In genomic region chr16:18591047-18592018, GRCm38 (mm10) we compare ENCODE assay signal across 8 mouse cellular contexts. TPM values are rescaled to one million over a fixed set of nuclear protein-coding genes. Genes with fewer than 3 reads are reported as not detected.
DNase-seq lines count a peak whose midpoint lies in the region; ATAC-seq and TF ChIP-seq lines count a peak whose summit lies in the region.

No protein-coding gene starts in this region.

- peak; percentile 61 for TF ChIP-seq CTCF in layer of hippocampus, adult 2 months (conservative IDR thresholded peaks at IDR 0.05)
- peak; percentile 61 for TF ChIP-seq CTCF in intestine, postnatal 0 days (IDR thresholded peaks at IDR 0.05; ENCODE audit: low read depth)

- H3K4me3 ChIP-seq in layer of hippocampus, adult 2 months = peak overlapping the region; percentile 22; the same call in 1 of the 2 replicates
- H3K4me3 ChIP-seq in forebrain, embryonic 10.5 days = peak overlapping the region; percentile 31
- H3K4me3 ChIP-seq in intestine, postnatal 0 days (ENCODE audit: low read depth, low read length) = peak overlapping the region; percentile 46
- peak overlapping the region; percentile 17; the same call in 1 of the 2 replicates for H3K4me3 ChIP-seq in neural tube, embryonic 15.5 days (replicated peaks)

- H3K9ac ChIP-seq in intestine, postnatal 0 days (ENCODE audit: low read depth, low read length) = no peak overlapping the region
- H3K9ac ChIP-seq in neural tube, embryonic 15.5 days (replicated peaks) = no peak overlapping the region

- H3K4me2 ChIP-seq in intestine, postnatal 0 days (replicated peaks; ENCODE audit: low read depth) = peak overlapping the region; percentile 74
- H3K4me2 ChIP-seq in neural tube, embryonic 15.5 days = peak overlapping the region; percentile 47

- H3K27ac ChIP-seq in layer of hippocampus, adult 2 months = no peak overlapping the region
- 0 out of 2 replicates have a peak overlapping the region, but pooled peaks have one; percentile 4 for H3K27ac ChIP-seq in forebrain, embryonic 10.5 days
- H3K27ac ChIP-seq in intestine, postnatal 0 days (ENCODE audit: low read depth, low read length) = no peak overlapping the region
- H3K27ac ChIP-seq in neural tube, embryonic 15.5 days (replicated peaks) = no peak overlapping the region

- 0 out of 2 replicates have a peak, but pooled peaks have one; percentile 12 for ATAC-seq in intestine, postnatal 0 days
- no peak for ATAC-seq in neural tube, embryonic 15.5 days (ENCODE audit: low FRiP score)

- H3K36me3 ChIP-seq in forebrain, embryonic 10.5 days (replicated peaks) = no peaks in the 10 kb centered on the region
- no peaks in the 10 kb centered on the region for H3K36me3 ChIP-seq in intestine, postnatal 0 days (ENCODE audit: control insufficient read depth, insufficient read depth)
- H3K36me3 ChIP-seq in neural tube, embryonic 15.5 days = no peaks in the 10 kb centered on the region

- WGBS in forebrain, embryonic 10.5 days = under 1% methylated on average over 59 of the region's 59 CpGs
- WGBS in intestine, postnatal 0 days = 5% methylated on average over 59 of the region's 59 CpGs
- WGBS in neural tube, embryonic 15.5 days = 2% methylated on average over 53 of the region's 59 CpGs

- intact Hi-C loops in left cerebral cortex, postnatal 4 days (cut with DNase I) = no loop called here

- no peaks in the 10 kb centered on the region for H3K9me3 ChIP-seq in forebrain, embryonic 10.5 days
- no peaks in the 10 kb centered on the region for H3K9me3 ChIP-seq in intestine, postnatal 0 days (ENCODE audit: control insufficient read depth)
- H3K9me3 ChIP-seq in neural tube, embryonic 15.5 days (replicated peaks) = no peaks in the 10 kb centered on the region

- peaks cover 54% of the 10 kb centered on the region for H3K4me1 ChIP-seq in forebrain, embryonic 10.5 days
- H3K4me1 ChIP-seq in intestine, postnatal 0 days (replicated peaks; ENCODE audit: control insufficient read depth, insufficient read depth, low read length) = peaks cover 4% of the 10 kb centered on the region
- peaks cover 40% of the 10 kb centered on the region for H3K4me1 ChIP-seq in neural tube, embryonic 15.5 days

- no peak for DNase-seq in layer of hippocampus, adult 2 months (ENCODE audit: low spot score in 2 of 2)
- no peak for DNase-seq in layer of hippocampus, adult 8-10 months (ENCODE audit: low spot score in 2 of 2)
- DNase-seq in forebrain, embryonic 10.5 days (ENCODE audit: extremely low spot score, low spot score) = peak; percentile 46
- DNase-seq in left cerebral cortex, postnatal 4 days = no peak
- no peak for DNase-seq in yolk sac, embryonic 10.5 days (ENCODE audit: low spot score)
- no peak for DNase-seq in cerebellum, postnatal 4 days (ENCODE audit: low spot score in 2 of 2)

- peaks cover 99% of the 10 kb centered on the region for H3K27me3 ChIP-seq in forebrain, embryonic 10.5 days (ENCODE audit: poor library complexity, severe bottlenecking)
- peaks cover 57% of the 10 kb centered on the region for H3K27me3 ChIP-seq in intestine, postnatal 0 days (replicated peaks; ENCODE audit: control insufficient read depth, insufficient read depth, low read length)
- H3K27me3 ChIP-seq in neural tube, embryonic 15.5 days (replicated peaks) = peaks cover 83% of the 10 kb centered on the region

RNA-seq across cellular contexts. Expression of gene Tbx1, which starts 0.9 kb away (rescaled TPM):
- total RNA-seq in layer of hippocampus, adult 2 months (2021) = 1 to 10 TPM; 1.4 to 1.5 TPM
- 1 to 10 TPM in 3 of 4 experiments, under 1 TPM in 1; 0.70 to 1.7 (median 1.3) TPM for total RNA-seq in layer of hippocampus, adult 8-10 months (2022)
- 0.95 and 1.1 TPM in 2 replicates for polyA plus RNA-seq in forebrain, embryonic 10.5 days (2016; fragmentation: Nextera tagmentation; extraction: Ambion mirVana)
- 0.93 and 1.0 TPM in 2 replicates for polyA plus RNA-seq in intestine, postnatal 0 days (2015; fragmentation: Nextera tagmentation; extraction: Ambion mirVana)
- 1.2 and 1.9 TPM in 2 replicates for polyA plus RNA-seq in neural tube, embryonic 15.5 days (2015; fragmentation: Nextera tagmentation; extraction: Ambion mirVana)
- total RNA-seq in left cerebral cortex, postnatal 4 days (2021) = 1 to 10 TPM; 1.2 TPM

RNA-seq across cellular contexts. Expression of gene Gp1bb, which starts 30.9 kb away (rescaled TPM):
- total RNA-seq in layer of hippocampus, adult 2 months (2021) = 1 to 10 TPM; 1.0 to 1.4 TPM
- 1 to 10 TPM in 1 of 4 experiments, under 1 TPM in 1, not detected in 2; 0.63 to 1.4 TPM for total RNA-seq in layer of hippocampus, adult 8-10 months (2022)
- polyA plus RNA-seq in forebrain, embryonic 10.5 days (2016; fragmentation: Nextera tagmentation; extraction: Ambion mirVana) = 3.0 and 3.2 TPM in 2 replicates
- 1.6 and 2.4 TPM in 2 replicates for polyA plus RNA-seq in intestine, postnatal 0 days (2015; fragmentation: Nextera tagmentation; extraction: Ambion mirVana)
- polyA plus RNA-seq in neural tube, embryonic 15.5 days (2015; fragmentation: Nextera tagmentation; extraction: Ambion mirVana) = 10.1 and 11.5 TPM in 2 replicates
- 10 to 100 TPM; 10.1 to 11.9 TPM for total RNA-seq in left cerebral cortex, postnatal 4 days (2021)

RNA-seq across cellular contexts. Expression of gene Gm49601, which starts 34.9 kb away (rescaled TPM):
- total RNA-seq in layer of hippocampus, adult 2 months (2021) = 100 to 1,000 TPM; 207 to 223 TPM
- total RNA-seq in layer of hippocampus, adult 8-10 months (2022) = 100 to 1,000 TPM; 169 to 200 (median 179) TPM
- polyA plus RNA-seq in forebrain, embryonic 10.5 days (2016; fragmentation: Nextera tagmentation; extraction: Ambion mirVana) = 2.3 and 2.4 TPM in 2 replicates
- polyA plus RNA-seq in intestine, postnatal 0 days (2015; fragmentation: Nextera tagmentation; extraction: Ambion mirVana) = 0.34 and 1.4 TPM in 2 replicates
- polyA plus RNA-seq in neural tube, embryonic 15.5 days (2015; fragmentation: Nextera tagmentation; extraction: Ambion mirVana) = 14.0 and 21.3 TPM in 2 replicates
- total RNA-seq in left cerebral cortex, postnatal 4 days (2021) = 100 to 1,000 TPM; 107 to 111 TPM

RNA-seq across cellular contexts. Expression of gene Sept5, which starts 38.4 kb away (rescaled TPM):
- total RNA-seq in layer of hippocampus, adult 2 months (2021) = 100 to 1,000 TPM; 560 to 619 TPM
- 100 to 1,000 TPM; 499 to 528 (median 503) TPM for total RNA-seq in layer of hippocampus, adult 8-10 months (2022)
- 21.0 and 21.5 TPM in 2 replicates for polyA plus RNA-seq in forebrain, embryonic 10.5 days (2016; fragmentation: Nextera tagmentation; extraction: Ambion mirVana)
- 24.7 and 25.4 TPM in 2 replicates for polyA plus RNA-seq in intestine, postnatal 0 days (2015; fragmentation: Nextera tagmentation; extraction: Ambion mirVana)
- 185 and 216 TPM in 2 replicates for polyA plus RNA-seq in neural tube, embryonic 15.5 days (2015; fragmentation: Nextera tagmentation; extraction: Ambion mirVana)
- 100 to 1,000 TPM; 555 to 571 TPM for total RNA-seq in left cerebral cortex, postnatal 4 days (2021)

Comparison
In these comparisons a context has a peak if more than half of its experiments do, and no peak if none do; other contexts are left out.
1. RNA of gene Gp1bb, which starts 30.9 kb away (total RNA-seq): 10.1 to 11.9 TPM in left cerebral cortex, postnatal 4 days; 1.0 to 1.4 TPM in layer of hippocampus, adult 2 months and 0.63 to 1.4 TPM in layer of hippocampus, adult 8-10 months; every median in the first group is over 4 times any median in the second.
2. Peak in every context shown above with its lines, with median percentiles within 50 percentile points of each other: H3K4me3 ChIP-seq.